Mouse (Mus musculus) limb, embryonic 11.5 days (tissue): ENCODE measurements around the gene Lsamp. TPM values are rescaled to one million over a fixed set of nuclear protein-coding genes. Genes with fewer than 3 reads are reported as not detected.
A peak's percentile ranks its signal among the peaks of the same experiment; 100 is the strongest.

Experiments
- ATAC-seq: fragments of 200-750 bp; cut with Nextera tagmentation; 2 replicates; pipeline ENCODE4 v1.8.0; 2017; ENCODE audit warnings: low read depth; ENCODE audit not compliant: insufficient number of reproducible peaks, low FRiP score, low TSS enrichment
- DNase-seq: peaks from one replicate; pipeline ENCODE4 v3.0.0-alpha.2; 2015; ENCODE audit warnings: low spot score
- H3K27ac ChIP-seq: fragments of 300-500 bp; sonication (generic); replicated peaks from 2 replicates; pipeline ENCODE4 v1.5.1; 2014; ENCODE audit warnings: low read depth, mild to moderate bottlenecking, low read length
- H3K27me3 ChIP-seq: fragments of 300-500 bp; sonication (generic); 2 replicates; pipeline ENCODE4 v1.6.1; 2014; ENCODE audit warnings: mild to moderate bottlenecking, low read length, mixed read lengths; ENCODE audit not compliant: control insufficient read depth, insufficient read depth
- H3K36me3 ChIP-seq: fragments of 300-500 bp; sonication (generic); 2 replicates; pipeline ENCODE4 v1.6.1; 2014; ENCODE audit warnings: mild to moderate bottlenecking, low read length, moderate library complexity, mixed read lengths; ENCODE audit not compliant: control insufficient read depth, insufficient read depth
- H3K4me1 ChIP-seq: fragments of 300-500 bp; sonication (generic); 2 replicates; pipeline ENCODE4 v1.6.1; 2014; ENCODE audit warnings: low read length, mixed read lengths; ENCODE audit not compliant: control insufficient read depth, insufficient read depth
- H3K4me2 ChIP-seq: fragments of 300-500 bp; sonication (generic); 2 replicates; pipeline ENCODE4 v1.6.1; 2014; ENCODE audit warnings: low read depth, mild to moderate bottlenecking, moderate library complexity; ENCODE audit not compliant: severe bottlenecking
- H3K4me3 ChIP-seq: fragments of 300-500 bp; sonication (generic); 2 replicates; pipeline ENCODE4 v1.5.1; 2014; ENCODE audit warnings: low read depth, low read length
- H3K9ac ChIP-seq: fragments of 300-500 bp; sonication (generic); 2 replicates; pipeline ENCODE4 v1.6.1; 2014; ENCODE audit warnings: mild to moderate bottlenecking, low read length
- H3K9me3 ChIP-seq: fragments of 300-500 bp; sonication (generic); 2 replicates; pipeline ENCODE4 v1.6.1; 2016; ENCODE audit warnings: low read length; ENCODE audit not compliant: control insufficient read depth
- WGBS: fragments of 180-500 bp; shearing (Covaris S2); extraction: QIAGEN DNeasy Blood & Tissue Kit; methylation state at CpG from one replicate; pipeline ENCODE4 v1.1.7; 2014; 5-methylcytosine and 5-hydroxymethylcytosine counted together
- polyA plus RNA-seq: library from polyadenylated mRNA; unstranded; fragments of >200 nt; fragmentation: Nextera tagmentation; extraction: Ambion mirVana; gene quantifications from 2 replicates; pipeline ENCODE4 v1.2.1, GENCODE M21; 2014

Lsamp gene
- polyA plus RNA-seq, 1 experiment from 2014 or later = 3.1 TPM

- no peaks in the 10 kb centered on the region for H3K4me1 ChIP-seq
- ATAC-seq (no peak), DNase-seq (no peak)
- 91% methylated on average over 16 of the region's 16 CpGs for WGBS
- no peak overlapping the region for H3K9ac ChIP-seq
- H3K4me2 ChIP-seq = no peak overlapping the region
- no peak overlapping the region for H3K27ac ChIP-seq
- H3K27me3 ChIP-seq = no peaks in the 10 kb centered on the region
- no peaks in the 10 kb centered on the region for H3K36me3 ChIP-seq
- no peak overlapping the region for H3K4me3 ChIP-seq
- no peaks in the 10 kb centered on the region for H3K9me3 ChIP-seq
Observed at GRCm38 (mm10) chr16:41888546-41889165, 1904.5 kb downstream of the Lsamp start.

- WGBS = 62% methylated on average over 2 of the region's 2 CpGs
- no peaks in the 10 kb centered on the region for H3K36me3 ChIP-seq
- DNase-seq (no peak), ATAC-seq (no peak)
- H3K4me2 ChIP-seq = no peak overlapping the region
- H3K27ac ChIP-seq = no peak overlapping the region
- no peaks in the 10 kb centered on the region for H3K27me3 ChIP-seq
- H3K9ac ChIP-seq = no peak overlapping the region
- no peaks in the 10 kb centered on the region for H3K4me1 ChIP-seq
- no peaks in the 10 kb centered on the region for H3K9me3 ChIP-seq
- H3K4me3 ChIP-seq = no peak overlapping the region
Observed at GRCm38 (mm10) chr16:41900783-41901182, 1916.6 kb downstream of the Lsamp start.

DNA sequence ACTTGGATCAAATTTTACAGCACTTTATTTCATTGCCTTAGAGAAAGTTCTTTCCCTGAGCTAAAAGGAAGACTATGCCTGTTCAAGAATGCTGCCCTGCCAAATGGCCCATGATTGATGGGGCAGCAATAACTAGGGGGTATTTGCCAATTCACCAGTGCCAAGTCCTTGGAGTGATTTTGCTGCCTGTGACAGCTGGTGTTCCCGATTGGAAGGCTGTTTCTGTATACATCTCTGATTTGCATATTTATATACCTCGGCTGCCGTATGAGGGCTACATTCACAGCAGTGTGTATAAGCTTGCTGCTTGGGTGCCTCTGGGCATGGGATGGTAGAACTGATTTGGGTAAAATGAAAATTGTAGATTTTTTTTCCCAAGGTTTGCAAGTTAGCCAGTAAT lies 1919.5 kb downstream of the Lsamp start:
- no peak overlapping the region for H3K9ac ChIP-seq
- no peaks in the 10 kb centered on the region for H3K36me3 ChIP-seq
- H3K27ac ChIP-seq = no peak overlapping the region
- 73% methylated on average over 3 of the region's 3 CpGs for WGBS
- no peak overlapping the region for H3K4me2 ChIP-seq
- DNase-seq = no peak
- no peaks in the 10 kb centered on the region for H3K4me1 ChIP-seq
- no peaks in the 10 kb centered on the region for H3K27me3 ChIP-seq
- no peak overlapping the region for H3K4me3 ChIP-seq
- no peaks in the 10 kb centered on the region for H3K9me3 ChIP-seq
- no peak for ATAC-seq

DNA sequence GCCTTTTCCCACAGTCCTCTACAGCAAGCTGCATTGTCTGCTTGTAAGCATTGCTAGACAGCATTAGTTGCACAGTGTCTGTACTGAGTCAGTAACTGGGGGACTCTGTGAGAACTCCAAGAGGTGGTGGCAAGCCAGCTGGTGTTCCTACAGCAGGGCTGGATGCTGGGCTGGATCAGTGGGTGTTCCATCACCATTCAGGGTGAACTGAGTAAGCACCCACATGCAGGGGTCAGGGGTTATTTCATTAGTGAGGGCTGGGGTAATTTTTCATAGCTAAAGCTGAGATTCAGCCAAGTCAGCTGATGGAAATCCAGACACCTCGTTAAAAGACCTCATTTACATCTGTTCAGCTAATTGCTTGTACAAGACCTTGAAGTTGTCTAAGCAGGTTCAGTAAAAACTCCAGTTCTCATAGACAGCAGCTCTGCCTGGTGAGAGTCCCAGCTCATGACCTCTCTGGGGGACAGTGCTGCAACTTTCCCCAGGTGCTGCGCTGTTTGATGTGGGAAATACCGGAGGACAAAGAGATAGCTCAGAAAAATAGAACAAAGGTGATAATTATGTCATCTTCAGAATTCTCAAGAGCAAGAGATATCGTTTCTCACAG lies 1928.5 kb downstream of the Lsamp start:
- Histone ChIP-seq H3K36me3 (no peaks in the 10 kb centered on the region), H3K27ac (no peak overlapping the region), H3K4me1 (no peaks in the 10 kb centered on the region), H3K9me3 (no peaks in the 10 kb centered on the region), H3K4me2 (no peak overlapping the region), H3K9ac (no peak overlapping the region), H3K27me3 (no peaks in the 10 kb centered on the region), H3K4me3 (no peak overlapping the region)
- DNase-seq = no peak
- ATAC-seq = 0 out of 2 replicates have a peak, but pooled peaks have one; percentile 44
- WGBS = 70% methylated on average over 4 of the region's 4 CpGs

GRCm38 (mm10) chr16:41913346-41913745 lies 1929.2 kb downstream of the Lsamp start:
- Histone ChIP-seq H3K36me3 (no peaks in the 10 kb centered on the region), H3K4me2 (no peak overlapping the region), H3K9me3 (no peaks in the 10 kb centered on the region), H3K27ac (no peak overlapping the region), H3K27me3 (no peaks in the 10 kb centered on the region), H3K4me3 (no peak overlapping the region), H3K9ac (no peak overlapping the region), H3K4me1 (no peaks in the 10 kb centered on the region)
- WGBS = 95% methylated on average over 4 of the region's 4 CpGs
- DNase-seq = no peak
- ATAC-seq = no peak

GRCm38 (mm10) chr16:41916342-41916741 lies 1932.2 kb downstream of the Lsamp start:
- WGBS = 85% methylated on average over 3 of the region's 3 CpGs

DNA sequence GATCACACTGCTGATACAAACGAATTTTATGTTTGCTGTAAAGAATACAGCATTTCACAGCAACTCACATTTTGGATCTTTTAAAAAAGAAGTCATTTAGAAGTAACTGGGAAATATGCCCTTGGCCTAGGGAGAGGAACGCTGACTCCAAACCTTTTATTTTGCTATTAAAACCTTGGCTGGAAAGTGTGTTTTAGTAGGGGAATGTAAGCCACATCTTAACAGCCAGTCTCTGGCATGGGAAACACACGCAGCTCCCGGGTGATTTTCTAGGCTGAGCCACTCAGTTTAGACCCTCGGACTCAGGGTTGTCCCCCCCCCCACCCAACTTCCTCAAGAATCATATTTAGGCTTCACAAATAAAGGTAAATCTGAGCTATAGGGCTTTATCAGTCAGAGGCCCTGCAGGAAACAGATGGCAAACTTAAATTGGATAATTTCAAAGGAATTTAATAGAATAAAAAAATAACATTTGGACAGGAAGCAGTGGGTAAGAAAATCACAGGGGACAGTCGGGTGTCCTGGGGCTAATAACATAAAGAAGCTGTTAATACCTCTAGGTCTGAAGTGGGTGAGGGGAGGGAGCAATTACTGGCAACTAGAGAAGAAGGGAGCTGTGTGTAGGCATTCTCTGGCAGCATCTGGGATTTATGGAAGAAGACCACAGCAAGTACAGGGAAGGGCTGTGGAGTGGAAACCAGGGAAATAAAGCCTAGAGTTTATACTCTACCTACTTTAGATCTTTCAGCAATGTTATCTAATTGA lies 1933.1 kb downstream of the Lsamp start:
- no peak overlapping the region for H3K4me3 ChIP-seq
- no peaks in the 10 kb centered on the region for H3K27me3 ChIP-seq
- no peak overlapping the region for H3K4me2 ChIP-seq
- 43% methylated on average over 6 of the region's 6 CpGs for WGBS
- no peak overlapping the region for H3K9ac ChIP-seq
- H3K36me3 ChIP-seq = no peaks in the 10 kb centered on the region
- H3K27ac ChIP-seq = no peak overlapping the region
- ATAC-seq (0 out of 2 replicates have a peak, but pooled peaks have one; percentile 60), DNase-seq (no peak)
- no peaks in the 10 kb centered on the region for H3K9me3 ChIP-seq
- H3K4me1 ChIP-seq = no peaks in the 10 kb centered on the region

More at GRCm38 (mm10) chr16:41916342-41916741, 1932.2 kb downstream of the Lsamp start:
- Histone ChIP-seq H3K4me2 (no peak overlapping the region), H3K27me3 (no peaks in the 10 kb centered on the region), H3K36me3 (no peaks in the 10 kb centered on the region), H3K4me1 (no peaks in the 10 kb centered on the region), H3K4me3 (no peak overlapping the region), H3K27ac (no peak overlapping the region), H3K9ac (no peak overlapping the region), H3K9me3 (no peaks in the 10 kb centered on the region)
- DNase-seq (no peak), ATAC-seq (no peak)

DNA sequence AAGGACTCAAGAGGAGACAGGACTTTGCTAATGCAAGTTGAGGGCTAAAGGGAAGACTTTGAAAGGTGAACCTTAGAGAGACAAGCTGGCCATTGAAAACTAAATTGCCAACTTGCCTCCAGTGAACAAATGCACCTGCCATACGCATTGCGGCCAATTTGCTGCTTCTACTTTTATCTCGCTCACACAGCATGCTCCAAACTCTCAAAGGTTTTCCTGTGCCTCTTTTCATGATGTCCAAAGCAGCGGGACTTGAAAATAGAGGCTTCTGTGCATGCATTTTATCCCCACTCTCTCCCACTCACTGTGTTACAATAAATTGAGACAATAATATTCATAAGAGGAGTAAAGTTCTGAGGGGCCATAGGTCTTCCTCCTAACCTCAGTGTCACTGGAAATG lies 1945.4 kb downstream of the Lsamp start:
- H3K4me1 ChIP-seq = no peaks in the 10 kb centered on the region
- H3K4me3 ChIP-seq = no peak overlapping the region
- no peaks in the 10 kb centered on the region for H3K27me3 ChIP-seq
- no peak overlapping the region for H3K27ac ChIP-seq
- H3K36me3 ChIP-seq = no peaks in the 10 kb centered on the region
- H3K9ac ChIP-seq = no peak overlapping the region
- DNase-seq = no peak
- H3K4me2 ChIP-seq = no peak overlapping the region
- H3K9me3 ChIP-seq = no peaks in the 10 kb centered on the region
- no peak for ATAC-seq
- WGBS = 94% methylated on average over 4 of the region's 4 CpGs
